Mouse (Mus musculus): ENCODE results near the gene Try10. TPM values are rescaled to one million over a fixed set of nuclear protein-coding genes. Genes with fewer than 3 reads are reported as not detected.

The Try10 gene
- polyA plus RNA-seq (2017; shearing (Covaris generic)): not detected

GRCm38 (mm10) chr6:41353932-41354331, at the start of gene Try10:
Gene Try10 (plus strand): TSS chr6:41354105.

GRCm38 (mm10) chr6:41316741-41317140, 37.2 kb upstream of the Try10 start, which contains the start of gene Try5:
Gene Try5 (minus strand): TSS chr6:41316841.

GRCm38 (mm10) chr6:41377578-41377977, 23.7 kb downstream of the Try10 start, which contains the start of gene Prss3:
Gene Prss3 (minus strand): TSS chr6:41377678.

GRCm38 (mm10) chr6:41392056-41392455, 38.2 kb downstream of the Try10 start, which contains the start of gene Gm5771:
Gene Gm5771 (plus strand): TSS chr6:41392356.

Other genes with a start within 250 kb of the Try10 start
- gene Try4, start 51.8 kb upstream of the Try10 start, polyA plus RNA-seq (2017; shearing (Covaris generic)): under 1 TPM in 1 of 2 experiments, not detected in 1; 0.49 TPM
- not detected for gene Try5, start 37.3 kb upstream of the Try10 start, polyA plus RNA-seq (2017; shearing (Covaris generic))
- not detected for gene Prss3, start 23.6 kb downstream of the Try10 start, polyA plus RNA-seq (2017; shearing (Covaris generic))
- gene Gm5771, start 38.3 kb downstream of the Try10 start, polyA plus RNA-seq (2017; shearing (Covaris generic)): not detected
- not detected for gene Gm10334, start 92.0 kb downstream of the Try10 start, polyA plus RNA-seq (2017; shearing (Covaris generic))
- not detected for gene Prss1, start 104.8 kb downstream of the Try10 start, polyA plus RNA-seq (2017; shearing (Covaris generic))
- 1 to 10 TPM in 1 of 2 experiments, under 1 TPM in 1; 0.95 to 1.4 TPM for gene Prss2, start 167.7 kb downstream of the Try10 start, polyA plus RNA-seq (2017; shearing (Covaris generic))